Mouse (Mus musculus) R1 (cell line): ENCODE data around the gene Npdc1.

ENCODE experiments used
- DNase-seq: peaks from one replicate; pipeline ENCODE4 v3.0.0-alpha.2; 2018; ENCODE audit warnings: low read depth, low spot score

Npdc1 gene

DNA sequence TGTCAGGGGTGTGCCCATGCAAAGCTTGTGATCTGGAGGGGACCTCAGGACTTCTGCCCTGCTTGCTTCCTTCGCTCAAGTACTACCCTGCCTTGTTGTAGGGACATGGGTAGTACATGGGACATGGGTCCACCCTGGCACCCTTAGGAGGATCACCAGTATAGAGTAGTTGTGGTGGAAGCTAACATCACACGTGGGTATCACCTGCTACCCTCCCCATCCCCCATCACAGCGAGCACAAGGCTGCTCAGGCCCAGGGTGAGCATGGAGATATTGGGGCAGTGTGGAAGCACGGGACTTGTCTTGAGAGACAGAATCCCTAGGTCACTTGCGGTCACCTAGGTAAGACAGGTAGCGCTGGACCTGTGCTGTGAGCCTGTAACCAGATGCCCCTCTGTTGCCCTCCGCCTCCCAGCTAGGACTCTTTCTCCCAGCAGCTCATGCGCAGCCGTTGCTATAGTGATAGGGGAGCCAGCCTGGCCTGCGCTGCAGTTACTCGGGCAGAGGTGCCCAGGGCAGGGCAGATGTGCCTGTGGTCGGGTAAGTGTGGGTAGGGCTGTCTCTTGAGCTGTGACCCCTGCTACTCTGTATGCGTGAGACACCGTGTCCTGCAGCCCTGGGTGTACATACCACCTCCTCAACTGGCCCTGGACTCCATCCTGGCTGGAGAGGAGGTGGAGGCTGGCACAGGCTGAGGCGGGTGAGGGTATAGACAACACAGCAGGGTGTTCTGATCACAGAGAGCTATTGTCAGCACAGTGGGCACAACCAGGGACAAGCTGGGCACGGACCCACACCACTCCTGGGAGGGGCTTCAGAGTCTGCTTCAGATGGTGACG is 31.5 kb downstream of the Npdc1 start:
- DNase-seq = no peak

DNA sequence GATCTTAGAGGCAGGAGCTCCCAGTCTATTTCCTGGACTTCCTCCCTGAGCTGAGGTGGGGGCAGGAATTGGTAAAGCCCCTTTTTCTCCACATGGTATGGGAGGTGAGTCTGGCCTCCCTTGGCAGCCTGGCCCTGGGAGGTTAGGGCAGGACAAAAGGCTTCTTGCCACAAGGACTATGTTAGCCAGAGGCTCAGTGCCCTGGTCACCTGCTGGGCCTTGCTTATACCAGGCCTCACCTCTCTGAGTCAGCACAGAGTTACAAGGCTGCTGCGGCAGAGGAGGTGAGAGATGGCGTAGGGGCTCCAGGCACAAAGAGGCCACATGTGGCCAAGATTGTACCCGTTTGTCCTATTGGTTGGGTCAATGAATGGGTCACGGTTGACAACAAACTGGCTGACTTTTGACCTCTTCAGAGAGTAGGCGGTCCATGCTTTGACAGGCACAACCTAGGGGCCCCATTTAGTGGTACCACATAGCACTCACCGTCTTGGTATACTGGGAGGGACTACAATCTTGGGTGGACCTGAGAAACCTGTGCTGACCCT is 32.2 kb downstream of the Npdc1 start:
- no peak for DNase-seq

DNA sequence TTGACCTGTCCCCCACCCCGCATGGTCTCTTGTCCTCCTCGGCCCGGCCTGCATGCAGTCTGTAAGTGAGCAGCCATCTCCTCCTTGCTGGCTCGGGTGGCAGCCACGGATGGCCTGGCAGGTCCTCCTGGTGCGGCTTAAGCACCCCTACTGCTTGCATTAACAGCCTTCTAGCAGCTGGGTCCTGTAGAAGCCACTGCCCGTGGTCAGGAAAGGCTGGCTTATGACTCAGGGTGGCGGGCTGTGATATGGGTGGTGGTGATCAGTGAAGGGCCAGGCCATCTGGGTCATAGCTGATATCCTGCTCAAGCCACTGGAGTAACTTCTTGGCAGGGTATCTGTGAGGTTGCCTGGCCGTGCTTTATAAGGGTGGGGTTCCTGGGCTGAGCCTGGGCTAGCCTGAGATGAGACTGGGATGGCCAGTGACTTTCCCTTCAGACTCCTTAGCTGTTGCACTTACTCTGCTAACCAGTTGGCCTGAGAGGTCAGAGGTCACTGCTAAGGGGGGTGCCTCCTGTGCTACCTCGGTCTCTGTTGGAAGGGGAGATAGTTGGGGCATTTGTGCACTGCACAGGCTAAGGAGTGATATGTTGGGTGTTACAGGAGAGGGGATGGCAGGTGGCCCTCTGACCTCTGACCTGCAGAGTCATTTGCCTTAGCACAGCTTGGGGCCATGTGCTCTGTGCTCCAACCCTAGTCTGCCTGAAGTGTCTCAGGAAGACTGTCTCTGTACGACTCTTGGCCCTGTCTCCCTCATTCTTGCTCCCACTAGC is 33.4 kb downstream of the Npdc1 start:
- no peak for DNase-seq

DNA sequence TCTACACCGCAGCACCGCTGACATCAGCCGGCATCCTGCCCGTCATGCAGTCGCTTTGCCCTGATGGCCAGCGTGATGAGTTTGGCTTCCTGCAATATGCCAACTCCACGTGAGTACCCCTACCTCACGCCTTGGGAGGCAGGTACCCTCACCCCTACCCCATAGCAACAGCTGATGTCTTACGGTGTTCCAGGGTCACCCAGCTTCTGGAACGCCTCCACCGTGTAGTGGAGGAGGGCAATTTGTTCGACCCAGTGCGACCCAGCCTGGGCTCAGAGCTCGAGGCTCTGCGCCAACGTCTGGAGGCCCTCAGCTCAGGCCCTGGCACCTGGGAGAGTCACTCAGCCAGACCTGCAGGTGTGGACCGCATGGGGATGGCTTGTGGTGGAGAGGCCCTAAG is 34.0 kb downstream of the Npdc1 start:
- DNase-seq = no peak

DNA sequence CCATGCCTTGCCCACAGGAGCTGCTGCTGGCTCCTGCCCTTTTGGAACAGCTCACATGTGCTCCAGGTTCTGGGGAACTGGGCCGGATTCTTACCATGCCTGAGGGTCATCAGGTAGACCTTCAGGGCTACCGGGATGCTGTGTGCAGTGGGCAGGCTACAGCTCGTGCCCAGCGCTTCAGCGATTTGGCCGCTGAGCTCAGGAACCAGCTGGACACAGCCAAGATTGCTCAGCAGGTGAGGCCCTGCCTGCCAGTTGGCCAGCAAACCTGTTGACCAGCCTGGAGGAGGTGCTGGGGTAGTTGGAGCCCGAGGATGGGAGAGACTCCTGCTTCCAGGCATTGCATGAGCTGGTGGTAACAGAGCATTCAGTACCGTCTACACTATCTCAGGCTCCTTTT is 35.1 kb downstream of the Npdc1 start:
- DNase-seq = no peak

DNA sequence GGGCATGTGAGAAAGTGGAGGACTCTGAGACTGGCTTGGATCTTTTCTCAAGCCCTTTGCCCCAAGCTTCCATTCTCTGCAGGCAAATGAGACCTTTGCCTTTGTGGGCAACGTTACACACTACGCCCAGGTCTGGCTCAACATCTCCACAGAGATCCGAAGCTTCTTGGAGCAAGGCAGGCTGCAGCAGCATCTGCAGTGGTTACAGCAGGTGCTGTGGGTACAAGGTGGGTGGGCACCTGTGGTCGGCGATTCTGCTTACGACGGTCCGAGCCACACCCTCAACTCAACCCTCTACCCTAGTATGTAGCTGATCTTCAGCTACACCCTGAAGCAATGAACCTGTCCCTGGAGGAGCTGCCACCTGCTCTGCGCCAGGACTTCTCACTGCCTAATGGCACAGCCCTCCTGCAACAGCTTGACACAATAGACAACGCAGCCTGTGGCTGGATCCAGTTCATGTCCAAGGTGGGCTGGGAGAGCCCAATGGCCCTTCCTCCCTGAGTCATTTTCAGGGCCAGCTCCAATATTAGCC is 37.2 kb downstream of the Npdc1 start:
- DNase-seq = no peak

DNA sequence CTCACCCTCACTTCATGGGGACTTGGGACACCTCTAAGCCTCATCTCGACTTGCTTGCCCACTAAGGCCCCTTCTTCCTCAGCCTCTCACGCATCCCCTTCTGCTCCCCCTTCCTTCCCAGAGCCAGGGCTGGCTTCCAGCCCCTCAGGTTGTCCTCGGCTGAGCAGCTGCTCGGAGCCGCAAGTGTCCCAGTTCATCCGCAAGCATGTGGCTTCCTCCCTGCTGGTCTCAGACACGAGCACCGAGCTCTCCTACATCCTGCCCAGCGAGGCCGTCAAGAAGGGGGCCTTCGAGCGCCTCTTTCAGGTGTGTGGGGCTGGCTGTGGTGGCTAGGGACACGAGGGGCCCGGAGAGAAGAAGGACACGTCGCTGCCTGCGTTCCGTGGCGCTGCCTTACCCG is 41.9 kb downstream of the Npdc1 start:
- no peak for DNase-seq

DNA sequence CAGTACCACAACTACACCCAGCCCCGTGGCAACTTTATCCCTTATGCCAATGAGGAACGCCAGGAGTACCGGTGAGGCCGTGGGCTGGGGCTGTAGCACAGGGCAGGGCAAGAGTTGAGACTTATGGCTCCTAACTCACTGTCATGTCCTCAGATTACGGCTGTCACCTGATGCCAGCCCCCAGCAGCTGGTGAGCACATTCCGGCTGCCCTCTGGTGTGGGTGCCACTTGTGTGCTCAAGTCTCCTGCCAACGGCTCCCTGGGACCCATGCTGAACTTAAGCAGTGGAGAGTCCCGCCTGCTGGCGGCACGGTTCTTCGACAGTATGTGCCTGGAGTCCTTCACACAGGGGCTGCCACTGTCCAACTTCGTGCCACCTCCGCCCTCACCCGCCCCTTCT is 43.5 kb downstream of the Npdc1 start:
- no peak for DNase-seq

DNA sequence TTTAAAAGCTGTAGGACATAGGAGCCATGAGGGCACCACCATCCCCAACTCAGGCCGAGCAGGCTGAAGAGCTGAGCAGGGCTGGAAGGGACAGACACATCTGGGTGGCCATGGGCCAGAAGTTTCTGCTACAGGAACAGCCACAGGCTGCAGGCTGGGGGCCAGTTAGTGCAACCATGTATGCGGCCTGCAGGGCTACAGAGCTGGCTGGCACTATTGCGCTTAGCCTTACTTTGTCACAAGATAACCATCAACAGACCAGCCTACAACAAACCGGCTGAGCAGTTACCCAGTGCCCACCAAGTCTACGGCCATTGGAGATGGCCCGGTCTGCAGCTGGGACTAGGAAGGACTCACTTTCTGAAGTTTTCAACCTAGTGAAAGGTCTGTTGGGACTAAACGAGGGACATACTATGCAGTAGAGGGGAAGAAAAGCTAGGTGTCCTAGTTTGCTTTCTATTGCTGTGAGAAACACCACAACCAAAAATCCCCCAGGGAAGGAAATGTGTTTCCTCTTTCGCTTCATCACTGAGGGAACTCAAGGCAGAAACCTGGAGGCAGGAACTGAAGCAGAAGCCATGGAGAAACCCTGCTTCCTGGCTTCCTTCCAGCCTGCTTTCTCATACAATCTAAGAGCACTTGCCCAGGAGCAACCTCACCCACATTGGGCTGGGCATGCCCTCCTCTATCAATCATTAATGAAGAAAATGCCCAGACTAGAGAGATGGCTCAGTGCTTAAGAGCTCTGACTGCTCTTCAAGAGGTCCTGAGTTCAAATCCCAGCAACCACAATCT is 51.9 kb downstream of the Npdc1 start:
- DNase-seq = no peak

DNA sequence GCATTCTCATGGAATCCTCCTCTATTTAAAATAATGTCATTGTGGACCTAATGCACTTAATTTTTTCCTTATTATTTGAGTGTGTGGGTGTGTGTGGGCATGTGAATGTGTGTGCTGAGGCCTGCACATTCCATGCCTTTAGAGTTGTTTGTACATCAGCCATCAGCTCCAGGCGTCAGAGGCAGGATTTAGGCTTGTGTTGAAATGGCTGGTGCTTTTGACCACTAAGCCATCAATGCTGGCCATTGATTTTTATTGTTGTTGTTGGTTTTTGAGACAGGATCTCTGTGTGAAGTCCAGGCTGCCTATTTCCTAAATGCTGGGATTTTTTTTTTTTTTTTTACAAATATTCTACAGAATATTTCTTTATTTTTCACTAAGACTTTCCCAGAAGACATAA is 53.8 kb downstream of the Npdc1 start:
- DNase-seq = no peak

DNA sequence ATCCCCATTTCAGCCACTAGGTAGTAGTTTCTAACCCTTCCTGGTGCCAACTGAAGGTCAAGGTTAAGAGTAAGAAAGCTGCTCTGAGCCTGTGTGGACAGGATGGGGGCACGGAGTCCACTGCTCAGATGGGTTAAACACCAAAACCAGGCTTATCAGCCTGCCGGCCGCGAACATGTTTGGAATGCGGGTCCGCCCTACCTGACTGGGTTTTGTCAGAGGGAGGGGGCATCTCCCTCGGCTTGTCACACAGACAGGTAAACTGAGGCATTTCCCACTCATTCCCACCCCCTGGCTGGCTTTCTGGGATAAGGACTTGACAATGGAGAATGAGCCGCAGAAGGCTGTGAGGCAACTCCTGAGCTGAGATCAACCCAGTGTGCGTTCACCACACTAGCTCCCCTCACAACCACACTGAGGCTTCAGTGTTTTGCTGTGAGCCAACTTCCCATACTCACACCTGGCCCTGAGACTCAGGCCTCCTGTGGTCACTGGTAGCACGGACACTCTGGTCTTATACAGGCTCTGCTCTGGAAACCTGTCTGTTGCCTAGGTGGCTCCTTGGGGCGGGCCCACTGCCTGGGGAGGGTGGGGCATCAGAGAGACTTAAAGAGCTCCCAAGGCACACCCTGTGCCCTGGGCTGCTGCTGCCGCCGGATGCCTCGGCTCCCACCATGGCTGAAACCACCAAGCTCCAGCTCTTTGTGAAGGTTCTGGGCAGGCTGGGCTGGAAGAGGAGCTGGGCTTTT is 57.2 kb downstream of the Npdc1 start, which contains the start of gene Clic3:
Clic3 (plus strand) TSS at position 634 of the 749 bp plus-strand sequence.
- peak; percentile 42 for DNase-seq

DNA sequence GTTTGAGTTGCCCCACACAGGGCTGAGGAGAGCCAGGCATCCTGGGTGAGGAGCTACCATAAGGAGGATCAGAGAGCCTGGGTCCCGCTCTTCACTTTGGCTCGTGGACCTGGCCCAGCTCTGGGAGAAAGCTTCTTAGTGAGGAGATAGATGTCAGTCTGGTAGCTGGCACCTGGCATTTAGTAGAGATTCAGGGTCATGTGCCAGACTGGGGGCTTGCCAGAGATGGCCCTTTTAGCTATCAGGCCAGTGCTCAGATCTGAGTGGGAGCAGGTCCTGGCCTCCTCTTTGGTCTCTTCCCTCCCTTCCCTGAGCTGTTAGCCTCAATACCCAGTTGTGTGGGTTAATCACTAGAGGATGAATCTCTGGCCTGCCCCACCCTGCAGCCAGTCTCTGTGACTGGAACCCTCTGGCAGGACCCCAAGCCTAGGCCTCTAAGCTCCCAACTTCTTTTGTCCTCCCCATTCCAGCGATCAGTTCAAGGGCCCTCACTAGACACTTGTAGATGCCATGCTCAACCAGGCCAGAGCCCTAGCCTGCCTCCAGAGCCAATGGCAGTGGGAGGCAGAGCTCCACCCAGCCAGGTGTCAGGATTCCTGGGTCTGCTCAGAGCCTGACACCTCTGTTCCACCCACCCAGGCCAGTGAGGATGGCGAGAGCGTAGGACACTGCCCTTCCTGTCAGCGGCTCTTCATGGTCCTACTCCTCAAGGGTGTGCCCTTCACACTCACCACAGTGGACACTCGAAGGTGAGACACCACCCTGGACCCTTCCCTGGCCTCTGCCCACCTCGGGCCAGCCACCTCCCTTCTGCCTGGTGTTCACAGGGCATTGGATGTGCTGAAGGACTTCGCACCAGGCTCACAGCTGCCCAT is 58.1 kb downstream of the Npdc1 start:
- DNase-seq = no peak

DNA sequence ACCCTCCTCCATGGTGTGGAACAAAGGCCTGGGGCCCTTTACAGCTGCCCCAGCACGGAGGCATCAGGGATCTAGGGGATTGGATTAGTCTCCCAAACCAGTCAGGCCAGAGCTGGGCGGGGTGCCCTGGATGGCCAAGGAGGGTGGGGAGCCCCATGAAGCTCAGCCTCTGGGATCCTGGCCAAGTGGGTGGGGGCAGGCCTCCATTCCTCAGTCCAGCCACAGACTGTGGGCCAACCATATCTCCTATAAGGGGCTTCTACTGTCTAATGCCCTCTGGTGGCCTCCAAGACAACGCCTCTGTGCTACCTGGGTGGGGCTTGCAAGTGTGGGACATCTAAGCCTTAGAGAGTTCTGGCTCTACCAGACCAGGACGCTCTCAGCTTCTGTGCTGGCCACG is 59.8 kb downstream of the Npdc1 start:
- no peak for DNase-seq
